Mouse (Mus musculus): ENCODE measurements around the gene Smc1a.
"Not testable (repeated sequence)": the region's sequence is repeated elsewhere in the genome, so short reads cannot be mapped to it uniquely, and the experiment has no call there.

The Smc1a gene

DNA sequence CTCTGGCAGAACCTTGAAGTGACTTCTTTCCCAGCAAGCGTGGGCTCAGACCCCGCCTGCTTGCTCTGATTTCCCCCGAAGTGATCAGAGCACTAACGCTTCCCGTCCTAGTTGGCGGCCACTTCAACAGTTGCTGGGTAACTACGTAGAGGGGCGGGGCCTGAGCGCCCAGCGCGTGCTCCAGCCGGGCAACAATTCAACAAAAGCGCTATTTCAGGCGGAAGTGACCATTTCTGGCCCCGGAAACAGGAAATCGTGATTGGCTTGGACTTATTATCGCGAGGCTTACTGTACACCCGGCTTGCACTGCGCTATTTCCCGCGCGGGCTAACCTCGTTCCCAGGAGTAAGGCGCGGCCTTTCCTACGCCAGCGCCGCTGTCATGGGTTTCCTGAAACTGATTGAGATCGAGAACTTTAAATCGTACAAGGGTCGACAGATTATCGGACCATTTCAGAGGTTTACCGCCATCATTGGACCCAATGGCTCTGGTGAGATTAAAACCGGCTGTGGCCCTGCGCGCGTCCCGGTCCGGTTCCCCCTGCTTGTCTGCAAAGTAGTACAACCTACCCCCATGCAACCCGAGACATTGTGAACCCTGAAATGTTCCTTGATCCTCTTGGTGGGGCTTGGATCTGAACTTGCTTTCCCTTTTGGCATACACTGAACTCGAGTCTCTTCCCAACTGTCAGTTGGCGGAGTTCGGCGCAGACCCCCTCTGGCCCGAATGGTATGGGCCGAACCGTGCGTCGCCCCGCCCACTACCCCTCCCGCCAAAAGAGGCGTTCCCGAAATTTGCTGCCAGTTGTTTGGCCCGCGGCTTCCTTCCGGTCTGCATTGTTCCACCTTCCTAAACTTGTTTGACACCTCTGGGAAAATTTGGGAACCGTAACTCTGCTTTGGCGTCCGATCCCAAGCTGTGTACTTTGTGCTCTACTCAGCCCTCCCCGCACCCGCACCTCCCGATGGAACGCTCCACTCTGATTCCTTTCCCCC lies at the start of gene Smc1a, which contains the start of gene Ribc1:
TSS of gene Smc1a (plus strand) at position 278 of the 995 bp plus-strand sequence.
TSS of gene Ribc1 (minus strand) at position 145 of the 995 bp plus-strand sequence.
- CTCF ChIA-PET = no interaction called here

DNA sequence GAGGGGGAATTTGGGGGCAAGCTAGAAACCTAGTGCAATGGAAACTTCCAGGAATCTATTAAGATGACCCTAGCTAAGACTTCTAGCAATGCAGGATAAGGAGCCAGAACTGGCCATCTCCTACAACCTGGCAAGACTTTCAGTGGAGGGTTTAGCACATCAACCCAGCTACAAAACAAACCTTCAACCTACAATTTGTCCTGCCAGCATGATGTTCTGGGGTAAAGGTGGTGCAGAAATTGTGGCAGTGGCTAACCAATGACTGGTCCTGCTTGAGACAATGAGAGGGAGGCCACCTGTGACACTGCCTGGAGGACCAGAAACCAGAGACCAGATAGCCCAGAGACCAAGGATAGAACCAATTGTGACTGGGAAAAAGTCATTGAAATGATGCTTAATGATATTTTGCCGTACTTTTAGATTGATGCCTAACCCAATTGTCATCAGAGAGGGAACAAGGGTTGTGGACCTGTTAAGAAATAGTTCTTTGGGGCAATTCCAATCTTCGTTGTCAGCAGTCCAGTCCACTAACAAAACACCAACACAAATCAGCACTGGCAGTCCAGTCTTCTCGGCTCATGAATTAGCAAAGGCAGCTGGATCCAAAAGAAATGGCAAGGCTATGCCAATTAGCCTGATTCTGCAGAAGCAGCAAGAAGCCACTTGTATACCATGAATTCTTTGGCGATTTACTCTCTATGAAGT lies 17.1 kb upstream of the Smc1a start:
- CTCF ChIA-PET = no interaction called here

DNA sequence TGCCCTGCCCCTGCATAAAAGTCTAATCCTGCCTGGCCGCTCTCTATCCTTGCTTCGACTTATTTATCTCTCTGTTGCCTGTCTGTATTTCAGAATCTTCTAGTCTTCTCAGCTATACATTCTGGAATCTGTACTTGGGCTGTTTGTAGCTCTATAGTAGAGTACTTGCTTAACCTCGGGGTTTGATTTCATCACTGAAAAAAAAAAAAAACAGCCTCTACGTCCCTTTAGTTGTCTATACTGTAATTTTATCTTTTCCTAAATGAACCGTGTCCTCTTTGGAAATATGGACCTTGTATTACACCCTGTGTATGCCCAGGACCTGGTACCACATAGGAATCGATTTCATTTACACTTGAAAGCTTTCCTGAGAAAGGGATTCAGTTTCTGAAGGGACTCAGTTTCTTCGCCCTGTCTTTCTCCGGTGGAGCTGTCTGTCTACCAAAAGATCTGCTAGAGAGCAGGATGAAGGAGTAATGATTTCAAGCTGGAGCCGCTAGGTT lies 15.0 kb upstream of the Smc1a start:
- CTCF ChIA-PET = interaction anchor here (0.7 kb wide), 1 partner anchor 868 kb away, joined by 5 read pairs; no protein-coding TSS in a partner anchor

DNA sequence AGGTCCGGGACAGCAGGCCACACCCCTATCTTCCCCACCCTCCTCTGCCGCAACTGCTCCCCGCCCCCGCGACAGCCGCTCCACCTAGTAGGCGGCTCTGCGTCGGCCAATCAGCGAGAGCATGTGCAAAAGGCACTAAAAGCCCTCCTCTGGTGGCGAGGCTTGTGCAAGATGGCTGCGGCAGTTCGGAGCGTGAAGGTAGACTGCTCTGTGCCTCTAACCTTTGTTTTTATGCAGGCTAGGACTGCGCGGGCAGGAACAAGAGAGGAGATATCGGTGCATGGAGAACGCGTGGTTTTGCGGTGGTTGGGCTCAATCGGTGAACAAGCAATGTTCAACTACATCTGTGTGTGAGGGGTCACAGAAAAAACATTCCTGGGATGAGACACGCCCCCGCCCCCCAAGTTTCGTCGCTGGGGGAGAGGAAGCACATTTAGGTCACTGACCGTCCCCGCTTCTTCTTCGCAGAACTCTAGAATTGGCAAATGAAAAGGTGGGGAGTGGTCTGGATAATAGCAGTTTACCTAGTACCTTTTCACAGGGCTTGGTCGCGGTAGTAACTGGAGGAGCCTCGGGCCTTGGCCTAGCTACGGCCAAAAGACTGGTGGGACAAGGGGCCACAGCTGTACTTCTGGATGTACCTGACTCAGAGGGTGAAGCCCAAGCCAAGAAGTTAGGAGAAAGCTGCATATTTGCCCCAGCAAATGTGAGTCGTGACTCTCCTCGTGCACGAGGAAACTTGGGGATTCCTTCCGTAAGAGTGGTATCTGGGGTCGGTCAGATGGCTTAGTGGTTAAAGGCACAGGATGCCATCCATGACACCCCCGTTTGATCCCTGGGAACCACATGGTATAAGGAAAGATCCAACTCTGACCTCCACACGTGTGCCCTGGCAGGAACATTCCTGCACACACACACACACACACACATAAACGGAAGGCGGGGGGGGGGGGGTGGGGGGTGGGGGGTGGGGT lies 14.2 kb upstream of the Smc1a start, which contains the start of gene Hsd17b10:
TSS of gene Hsd17b10 (plus strand) at position 109 of the 974 bp plus-strand sequence.
- CTCF ChIA-PET = interaction anchor here (0.7 kb wide), 1 partner anchor 869 kb away, joined by 5 read pairs; no protein-coding TSS in a partner anchor

DNA sequence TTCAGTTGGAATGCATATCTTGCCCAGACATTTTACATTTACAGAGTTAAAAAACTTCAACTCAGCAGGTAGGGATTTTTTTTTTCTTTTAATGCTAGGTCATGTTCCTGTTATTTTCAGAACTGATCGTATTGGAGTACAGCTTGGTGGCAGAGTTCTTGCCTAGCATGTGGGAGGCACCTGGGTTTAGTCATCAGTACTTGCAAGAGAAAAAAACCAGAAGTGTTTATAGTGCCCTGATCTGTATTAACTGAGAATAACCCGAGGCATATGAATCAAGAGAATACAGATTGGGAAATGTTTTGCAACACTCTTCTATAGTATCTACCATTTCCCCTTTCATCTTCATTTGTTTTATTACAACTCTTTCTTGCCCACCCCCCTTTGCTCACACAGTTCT lies 13.4 kb upstream of the Smc1a start:
- CTCF ChIA-PET = no interaction called here

DNA sequence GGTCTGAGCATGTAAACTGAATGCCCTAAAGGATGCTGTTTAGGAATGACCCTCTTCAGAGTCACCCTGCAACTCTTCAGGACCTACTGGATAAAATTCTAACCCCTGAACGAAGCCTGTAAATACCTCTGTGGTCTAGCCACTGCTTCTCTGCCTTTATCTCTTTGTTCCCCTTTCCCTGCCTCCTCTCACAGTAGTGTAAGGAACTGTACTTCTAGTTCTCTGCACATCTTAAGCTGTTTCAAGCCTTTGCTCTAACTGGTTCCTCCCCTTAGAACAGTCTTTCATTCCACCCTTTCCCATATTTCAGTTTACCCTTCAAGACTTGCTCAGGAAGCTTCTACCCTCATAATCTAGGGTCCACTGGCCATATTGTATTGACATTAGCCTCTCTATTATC lies 8.4 kb upstream of the Smc1a start:
- CTCF ChIA-PET = no interaction called here

DNA sequence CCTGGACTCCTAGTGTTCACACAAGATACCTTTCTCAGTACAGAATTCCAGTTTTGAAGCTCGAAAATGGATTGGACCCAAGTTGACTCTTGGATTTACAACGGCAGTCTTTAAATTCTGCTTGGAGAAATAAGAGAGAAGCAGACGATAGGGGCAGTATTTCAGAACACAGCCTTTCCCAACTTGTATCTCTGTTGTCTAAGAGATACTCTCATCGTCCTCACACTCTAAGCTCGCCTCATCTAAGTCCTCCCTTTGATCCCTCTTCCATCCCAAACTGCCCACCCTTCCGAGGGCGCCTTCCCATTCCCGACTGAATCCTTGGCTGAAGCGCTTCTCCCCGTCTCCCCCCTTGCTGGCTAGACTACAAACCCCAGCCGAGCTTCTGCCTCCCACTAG lies 477 bp upstream of the Smc1a start:
- CTCF ChIA-PET = no interaction called here

DNA sequence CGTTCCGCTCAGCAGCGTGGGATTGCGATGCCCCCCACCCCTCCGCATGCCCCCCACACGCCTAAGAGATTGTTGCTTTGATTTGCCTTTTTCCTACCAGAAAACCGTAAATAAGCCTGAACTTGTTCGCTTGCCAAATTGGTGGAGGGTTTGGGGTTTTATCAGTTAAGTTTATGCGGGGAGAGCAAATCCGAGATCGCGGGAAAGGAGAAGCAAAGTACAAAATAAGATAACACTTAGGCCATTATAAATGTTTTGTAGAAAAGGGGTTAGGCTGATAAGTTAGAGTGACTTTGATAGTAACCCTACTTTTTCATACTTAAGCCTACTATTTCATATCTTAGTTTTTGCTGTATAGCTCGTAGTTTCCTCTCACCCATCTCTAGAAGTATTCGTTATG lies 958 bp downstream of the Smc1a start:
- CTCF ChIA-PET = no interaction called here

DNA sequence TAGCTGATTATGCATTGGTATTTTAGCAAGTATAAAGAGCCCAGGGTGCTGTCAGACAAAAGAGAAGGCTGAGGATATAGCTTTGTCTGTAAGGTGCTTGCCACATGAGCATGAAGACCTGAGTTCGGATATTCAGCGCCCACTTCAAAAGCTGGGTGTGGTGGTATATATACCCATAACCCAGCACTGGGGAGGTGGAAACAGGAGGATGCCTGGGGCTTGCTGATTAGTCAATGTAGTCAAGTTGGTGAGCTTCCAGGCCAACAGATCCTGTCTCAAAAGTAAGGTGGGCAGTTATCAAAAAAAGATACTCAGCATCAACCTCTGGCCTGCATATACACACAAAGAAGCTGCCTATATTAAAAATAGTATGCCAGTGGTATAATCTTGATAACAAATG lies 3.1 kb downstream of the Smc1a start:
- CTCF ChIA-PET = interaction anchor here (0.6 kb wide), 1 partner anchor 12 kb away, joined by 3 read pairs; no protein-coding TSS in a partner anchor

DNA sequence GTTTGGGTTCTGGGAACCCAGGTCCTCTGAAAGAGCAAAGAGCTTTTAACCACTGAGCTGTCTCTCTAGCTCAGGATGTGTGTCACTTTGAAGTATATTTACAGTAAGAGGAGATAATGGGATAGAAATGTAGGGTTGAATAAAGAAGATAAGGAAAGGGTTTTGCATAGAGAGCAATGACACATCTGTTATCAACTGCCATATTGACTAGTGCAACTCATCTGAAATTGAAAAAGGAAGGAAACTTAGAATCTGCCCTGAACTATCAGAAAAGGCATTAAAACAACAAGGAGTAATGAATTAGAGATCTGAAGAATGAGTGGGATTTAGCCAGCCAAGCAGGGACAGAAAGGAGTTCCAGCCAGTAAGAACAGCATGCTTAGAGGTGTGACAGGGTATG lies 23.6 kb downstream of the Smc1a start:
- CTCF ChIA-PET = no interaction called here

DNA sequence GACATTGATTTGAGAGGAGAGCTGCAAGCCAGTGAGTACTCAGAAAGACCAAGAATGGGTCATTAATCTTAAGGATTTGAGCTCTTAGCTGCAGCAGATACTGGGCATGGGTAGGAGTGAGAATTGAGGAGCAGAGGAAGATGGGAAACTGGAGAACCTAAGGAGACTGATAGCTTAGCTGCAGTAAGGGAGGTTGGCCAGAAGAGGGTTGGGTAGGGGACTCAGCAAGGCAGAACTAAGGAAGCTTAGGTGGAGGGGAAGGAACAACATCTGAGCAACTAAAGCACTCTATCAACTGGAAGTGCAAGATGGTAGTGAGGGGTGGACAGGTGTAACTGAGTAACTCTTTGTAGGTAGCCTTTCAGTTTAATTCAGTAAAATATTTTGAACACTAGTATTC lies 31.0 kb downstream of the Smc1a start:
- CTCF ChIA-PET = no interaction called here

DNA sequence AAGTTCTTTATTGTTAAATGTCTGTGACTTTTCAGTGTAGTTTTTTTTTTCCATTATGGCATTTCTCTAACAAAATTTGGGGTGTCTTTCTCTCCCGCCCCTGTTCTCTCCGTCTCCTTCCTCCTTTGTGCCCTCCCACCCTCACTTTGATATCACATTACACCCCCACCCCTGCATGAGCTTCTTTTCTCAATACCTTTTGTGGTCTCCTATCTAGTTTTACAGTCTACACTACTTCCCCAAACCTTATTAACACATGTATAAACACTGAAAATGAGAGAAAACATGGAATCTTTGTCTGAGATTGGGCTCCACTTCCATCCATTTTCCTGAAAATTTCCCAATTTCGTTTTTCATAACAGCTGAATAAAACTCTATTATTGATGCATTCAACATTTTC lies 36.3 kb downstream of the Smc1a start:
- CTCF ChIA-PET = no interaction called here

DNA sequence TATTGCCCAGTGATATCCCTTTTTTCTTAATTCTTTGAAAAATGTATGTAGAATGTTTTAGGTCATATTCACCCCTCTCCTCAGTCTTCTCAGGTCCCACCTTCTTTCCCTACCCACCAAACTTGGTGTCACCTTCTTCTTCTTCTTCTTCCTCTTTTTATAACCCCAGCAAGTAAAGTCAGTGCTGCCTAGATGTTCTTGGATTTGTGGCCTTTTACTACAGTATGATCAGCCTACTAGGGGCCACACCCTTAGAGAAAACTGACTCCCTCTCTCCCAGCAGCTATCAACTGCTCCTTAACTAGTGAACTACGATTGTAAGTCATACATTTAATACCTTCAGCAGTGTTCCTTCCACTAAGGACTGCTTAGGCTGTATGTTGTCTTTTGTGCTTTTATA lies 37.9 kb downstream of the Smc1a start:
- CTCF ChIA-PET = no interaction called here

DNA sequence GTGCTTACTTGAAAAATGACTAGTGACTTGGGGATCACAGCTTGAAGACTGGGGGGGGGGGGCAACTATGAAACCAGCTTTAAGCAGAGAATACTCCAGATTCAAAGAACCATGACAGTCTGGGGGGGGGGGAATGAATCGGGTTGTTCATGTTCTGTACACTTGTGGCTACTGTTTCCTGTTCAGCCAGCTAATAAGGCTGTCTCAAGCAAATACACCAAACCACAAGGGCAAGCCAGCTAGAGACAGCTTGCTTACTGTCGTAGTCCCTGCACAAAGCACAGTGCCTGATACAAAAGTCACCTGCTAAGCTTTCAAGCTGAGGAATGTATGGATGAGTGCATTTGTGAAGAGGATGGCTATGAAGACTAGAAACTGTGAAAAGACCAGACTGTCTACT lies 49.4 kb downstream of the Smc1a start:
- CTCF ChIA-PET = interaction anchor here (0.6 kb wide), 1 partner anchor 84 kb away, joined by 3 read pairs; no protein-coding TSS in a partner anchor

DNA sequence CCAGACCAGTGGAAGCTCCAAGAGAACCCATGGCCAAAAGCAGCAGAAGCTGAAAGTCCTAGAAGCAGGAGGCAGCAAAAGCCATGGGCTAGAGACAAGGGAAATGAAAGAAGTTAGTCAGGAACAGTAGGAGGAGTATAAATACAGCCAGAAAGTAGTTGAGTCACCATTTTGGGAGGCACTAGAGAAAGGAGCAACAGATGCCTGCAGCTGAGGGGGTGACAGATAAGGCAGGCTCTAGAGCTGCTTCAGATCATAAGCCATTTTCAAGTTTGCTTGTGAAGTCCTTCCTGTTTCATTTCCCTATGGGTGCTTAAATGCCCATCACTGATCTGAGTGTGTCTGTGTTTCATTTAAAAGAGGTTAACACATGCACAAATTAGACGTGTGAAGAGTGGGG lies 51.6 kb downstream of the Smc1a start:
- CTCF ChIA-PET = no interaction called here

DNA sequence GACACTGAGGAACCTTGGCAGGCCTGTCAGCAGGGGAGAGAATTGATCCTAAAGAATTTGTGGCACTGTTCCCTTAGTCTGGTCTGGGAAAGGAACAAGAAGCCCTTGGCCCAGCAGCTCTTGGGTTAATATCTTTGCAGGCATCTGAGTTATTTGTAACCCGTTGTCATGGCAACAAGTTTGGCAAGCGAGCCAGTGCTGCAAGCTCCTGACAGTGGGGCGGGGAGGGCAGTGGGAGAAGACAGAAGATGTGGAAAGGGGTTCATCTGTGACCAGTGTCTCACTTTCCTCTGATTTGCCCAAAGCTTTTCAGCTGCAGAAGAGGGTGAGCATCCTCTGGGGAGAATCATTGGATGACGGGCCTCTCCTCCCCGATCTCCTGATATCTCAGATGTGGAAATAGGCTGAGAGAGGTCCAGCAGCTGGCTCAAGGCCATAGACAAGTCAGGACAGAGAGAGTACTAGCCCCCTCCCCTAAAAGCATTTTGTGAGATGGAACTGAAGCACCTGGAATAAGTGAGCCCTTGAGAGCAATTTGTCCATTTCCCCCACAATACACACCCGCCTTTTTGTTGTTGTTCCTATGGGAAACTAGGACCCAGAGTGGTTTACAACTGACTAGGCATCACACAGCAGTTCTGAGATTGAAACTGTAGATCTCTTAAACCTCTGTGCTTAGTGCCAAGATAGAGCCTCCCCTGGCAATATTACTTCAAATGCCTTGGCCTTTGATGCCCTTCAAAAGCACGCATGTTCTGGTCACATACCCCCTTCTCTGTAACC lies 73.8 kb downstream of the Smc1a start:
- CTCF ChIA-PET = not testable (repeated sequence)

DNA sequence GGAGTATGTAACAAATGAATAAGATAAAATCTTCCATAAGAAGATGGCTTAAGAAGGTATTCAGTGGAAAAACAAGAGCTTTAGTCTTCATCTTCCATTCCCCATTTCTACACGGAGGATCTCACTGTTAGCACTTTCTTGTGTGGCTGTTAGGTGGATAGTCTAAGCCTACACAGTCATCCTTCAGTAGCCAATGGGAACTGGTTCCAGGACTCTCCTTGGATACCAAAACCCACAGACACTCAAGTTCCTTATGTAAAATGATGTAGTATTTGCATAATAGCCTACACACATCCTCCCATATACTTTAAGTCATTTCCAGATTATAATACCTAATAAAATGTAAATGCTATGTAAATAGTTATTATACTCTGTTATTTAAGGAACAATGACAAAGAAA lies 81.3 kb downstream of the Smc1a start:
- CTCF ChIA-PET = no interaction called here

Measured in spleen, embryonic (tissue).